Mouse (Mus musculus): Measurements from ENCODE around the gene Srgap2.

GRCm38 (mm10) chr1:131242956-131243355 lies 284.2 kb downstream of the Srgap2 start:
- no peak for TF ChIP-seq CTCF (IDR thresholded peaks at IDR 0.05; ENCODE audit: low read depth, low read length)
- no peak for TF ChIP-seq POLR2A (IDR thresholded peaks at IDR 0.05; ENCODE audit: extremely low read depth, insufficient read depth, low read length)
